Mouse (Mus musculus) C2C12 (cell line): ENCODE data around the gene Tex35. TPM values are rescaled to one million over a fixed set of nuclear protein-coding genes. Genes with fewer than 3 reads are reported as not detected.

ENCODE experiments used
- H3K27me3 ChIP-seq: one replicate; pipeline ENCODE4 v1.6.1; 2011; ENCODE audit not compliant: control insufficient read depth, insufficient read depth, insufficient read length
- H3K36me3 ChIP-seq: one replicate; pipeline ENCODE4 v1.6.1; 2011; ENCODE audit not compliant: control insufficient read depth, insufficient read depth
- H3K4me3 ChIP-seq: one replicate; pipeline ENCODE4 v1.5.1; 2011; ENCODE audit warnings: mild to moderate bottlenecking, control low read depth; ENCODE audit not compliant: poor library complexity, insufficient read depth, severe bottlenecking
- H3K79me2 ChIP-seq: one replicate; pipeline ENCODE4 v1.6.1; 2011; ENCODE audit not compliant: control insufficient read depth, insufficient read depth
- H3K79me3 ChIP-seq: one replicate; pipeline ENCODE4 v1.6.1; 2011; ENCODE audit warnings: low read depth, control low read depth
- H3ac ChIP-seq: one replicate; pipeline ENCODE3; 2011; ENCODE audit warnings: low read depth; ENCODE audit not compliant: control insufficient read depth, insufficient read length
- CEBPB ChIP-seq: IDR thresholded peaks from one replicate; pipeline ENCODE4 v1.6.1; 2011; ENCODE audit warnings: low read depth, mild to moderate bottlenecking, control low read depth, moderate library complexity
- CTCF ChIP-seq: IDR thresholded peaks from one replicate; pipeline ENCODE4 v1.5.1; 2011; ENCODE audit not compliant: control insufficient read depth, insufficient read depth, insufficient read length
- FOSL1 ChIP-seq: IDR thresholded peaks from one replicate; pipeline ENCODE4 v1.8.0; 2011; ENCODE audit warnings: mild to moderate bottlenecking, low read length; ENCODE audit not compliant: poor library complexity, insufficient read depth, severe bottlenecking
- MAX ChIP-seq: IDR thresholded peaks from one replicate; pipeline ENCODE4 v1.6.1; 2011; ENCODE audit warnings: mild to moderate bottlenecking, control low read depth
- MYOD1 ChIP-seq: IDR thresholded peaks from one replicate; pipeline ENCODE4 v1.6.1; 2011; ENCODE audit warnings: low read depth; ENCODE audit not compliant: control insufficient read depth, insufficient read length
- MYOG ChIP-seq: IDR thresholded peaks from one replicate; pipeline ENCODE4 v1.6.1; 2011; ENCODE audit not compliant: control insufficient read depth, insufficient read length; ENCODE audit errors: extremely low read depth
- USF1 ChIP-seq: IDR thresholded peaks from one replicate; pipeline ENCODE4 v1.6.1; 2011; ENCODE audit warnings: low read depth, mild to moderate bottlenecking, control low read depth, moderate library complexity
- polyA plus RNA-seq: library from polyadenylated mRNA; unstranded; fragments of >200 nt; fragmentation: generic; extraction: Trizol; gene quantifications from one replicate; pipeline ENCODE4 v1.2.1, GENCODE M21; 2012; ENCODE audit warnings: missing spikeins

The Tex35 gene
- polyA plus RNA-seq, 1 experiment: not detected

DNA sequence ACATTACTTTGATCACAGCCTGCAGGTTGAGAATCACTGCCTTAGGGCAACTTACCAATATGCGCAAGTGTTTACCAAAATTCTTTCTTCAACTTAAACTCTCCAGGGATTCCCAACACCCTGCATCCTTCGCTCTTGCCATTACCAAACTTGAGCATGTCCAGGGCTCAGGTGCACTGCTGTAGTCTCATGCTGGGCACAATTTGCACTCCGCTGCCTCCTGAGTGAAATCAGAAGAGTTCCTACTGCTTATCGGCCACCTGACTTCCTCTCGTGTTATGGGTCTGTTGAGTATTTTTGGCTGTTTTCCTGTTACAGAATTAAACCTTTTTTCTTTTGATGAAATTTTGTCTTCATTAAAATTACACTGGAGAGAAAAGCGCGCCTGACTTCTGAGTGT lies 53.8 kb downstream of the Tex35 start:
- no peak overlapping the region for H3ac ChIP-seq
- H3K79me3 ChIP-seq: no peaks in the 10 kb centered on the region
- H3K4me3 ChIP-seq: no peak overlapping the region
- no peaks in the 10 kb centered on the region for H3K79me2 ChIP-seq
- H3K36me3 ChIP-seq: no peaks in the 10 kb centered on the region
- TF ChIP-seq FOSL1 (no peak), USF1 (no peak), CEBPB (no peak), CTCF (no peak), MYOG (no peak), MAX (no peak), MYOD1 (no peak)
- no peaks in the 10 kb centered on the region for H3K27me3 ChIP-seq

DNA sequence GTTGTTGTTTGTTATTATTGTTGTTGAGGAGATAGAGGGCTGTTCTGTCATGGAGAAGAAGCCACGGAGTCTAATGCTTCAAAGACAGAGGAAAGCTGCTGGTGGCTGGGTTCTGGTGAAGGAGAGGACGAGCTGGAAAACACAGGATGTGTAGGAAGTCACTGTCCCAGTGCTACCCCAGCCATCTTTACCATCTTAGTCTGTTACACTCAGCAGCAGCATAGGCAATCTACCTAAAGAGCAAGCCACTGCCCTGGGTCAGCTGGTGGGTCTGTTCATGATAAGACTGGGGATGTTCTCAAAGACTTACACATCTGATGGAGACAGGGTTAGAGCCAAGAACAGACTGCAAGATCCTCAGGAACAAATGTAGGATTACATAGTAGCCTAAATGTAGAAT lies 58.6 kb downstream of the Tex35 start:
- no peak overlapping the region for H3K4me3 ChIP-seq
- no peaks in the 10 kb centered on the region for H3K27me3 ChIP-seq
- H3K79me3 ChIP-seq: no peaks in the 10 kb centered on the region
- H3K36me3 ChIP-seq: no peaks in the 10 kb centered on the region
- H3K79me2 ChIP-seq: no peaks in the 10 kb centered on the region
- TF ChIP-seq FOSL1: no peak
- no peak for TF ChIP-seq CEBPB
- no peak for TF ChIP-seq MAX
- no peak for TF ChIP-seq CTCF
- TF ChIP-seq MYOG: no peak
- TF ChIP-seq MYOD1: no peak
- no peak for TF ChIP-seq USF1
- H3ac ChIP-seq: no peak overlapping the region

Other genes with a start within 250 kb of the Tex35 start
- 6.4 TPM for gene Ralgps2, start 169.1 kb downstream of the Tex35 start, polyA plus RNA-seq